Mouse (Mus musculus): Measurements from ENCODE around the gene Ppil1.
"Not testable (repeated sequence)": the region's sequence is repeated elsewhere in the genome, so short reads cannot be mapped to it uniquely, and the experiment has no call there.

The Ppil1 gene

GRCm38 (mm10) chr17:29281541-29281940, 17.6 kb upstream of the Ppil1 start:
- no peak for DNase-seq (ENCODE audit: low spot score)

- DNase-seq (ENCODE audit: low spot score) = no peak
These were observed 16.4 kb upstream of the Ppil1 start for GRCm38 (mm10) chr17:29280422-29280821.

- no peak for DNase-seq (ENCODE audit: low spot score)
These were observed 9.9 kb upstream of the Ppil1 start for GRCm38 (mm10) chr17:29273889-29274288.

DNA sequence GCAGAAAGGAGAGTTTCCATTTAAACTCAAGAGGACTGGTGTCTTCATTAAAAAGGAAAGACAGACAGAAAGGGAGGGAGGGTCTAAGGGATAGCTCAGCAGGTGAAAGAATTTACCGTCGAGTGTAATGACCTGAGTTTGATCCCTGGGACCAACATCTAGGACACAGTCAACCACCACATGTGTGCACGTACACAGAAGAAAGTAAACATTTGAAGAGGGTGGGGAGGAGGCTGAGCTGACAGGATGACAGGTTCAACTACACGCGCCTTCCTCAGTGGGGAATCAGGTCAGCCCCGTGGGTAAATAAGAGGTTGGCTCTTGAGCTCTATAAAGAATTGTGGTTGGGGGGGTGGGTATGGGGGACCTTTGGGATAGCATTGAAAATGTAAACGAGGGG, 9.2 kb upstream of the Ppil1 start:
- no peak for DNase-seq (ENCODE audit: low spot score)

DNA sequence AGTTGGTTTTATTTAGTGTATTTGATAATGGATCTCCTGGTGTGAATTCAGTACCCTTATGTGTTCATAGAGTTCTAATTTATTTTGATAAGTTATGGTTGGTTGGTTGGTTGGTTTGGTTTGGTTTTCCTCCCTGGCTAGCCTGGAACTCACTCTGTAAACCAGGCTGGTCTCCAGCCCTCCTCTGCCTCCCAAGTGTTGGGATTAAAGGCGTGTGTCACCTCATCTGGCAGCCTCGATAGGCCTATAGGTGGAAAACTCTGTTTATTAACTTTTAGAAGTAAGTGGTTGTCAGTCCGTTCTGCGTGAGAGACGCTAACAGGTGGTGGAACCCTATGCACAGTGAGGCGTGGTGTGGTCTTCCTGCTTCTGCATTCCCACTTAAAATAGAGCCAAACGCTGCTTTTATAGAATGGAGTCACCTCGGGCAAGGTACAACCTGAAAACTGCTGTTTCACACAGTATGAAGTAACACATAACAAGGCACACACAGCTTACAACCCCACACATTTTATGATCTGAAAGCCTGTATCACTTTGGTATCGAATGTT, 6.2 kb upstream of the Ppil1 start:
- no peak for DNase-seq (ENCODE audit: low spot score)

DNA sequence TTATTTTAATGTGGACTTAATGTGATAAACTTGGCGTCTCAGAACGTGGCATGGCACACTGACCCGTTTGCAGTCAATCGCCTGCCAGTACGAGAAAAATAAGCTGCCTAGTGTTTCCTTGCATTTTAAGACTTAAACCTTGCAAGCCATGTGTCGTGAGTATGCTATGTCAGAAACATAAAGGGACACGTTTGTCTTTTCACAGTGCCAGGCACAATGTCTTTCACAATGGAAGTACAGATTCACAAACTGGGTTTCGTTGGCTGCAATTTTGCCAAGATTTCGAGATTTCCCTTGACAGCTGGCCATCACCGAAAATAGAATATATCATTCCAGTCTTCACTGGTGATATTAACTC, 5.3 kb upstream of the Ppil1 start:
- DNase-seq (ENCODE audit: low spot score) = no peak

- DNase-seq (ENCODE audit: low spot score) = peak; percentile 93
These were observed 4.8 kb upstream of the Ppil1 start, which contains the start of gene BC004004 for GRCm38 (mm10) chr17:29268682-29269348. TSS of gene BC004004 (plus strand) at chr17:29268788.

DNA sequence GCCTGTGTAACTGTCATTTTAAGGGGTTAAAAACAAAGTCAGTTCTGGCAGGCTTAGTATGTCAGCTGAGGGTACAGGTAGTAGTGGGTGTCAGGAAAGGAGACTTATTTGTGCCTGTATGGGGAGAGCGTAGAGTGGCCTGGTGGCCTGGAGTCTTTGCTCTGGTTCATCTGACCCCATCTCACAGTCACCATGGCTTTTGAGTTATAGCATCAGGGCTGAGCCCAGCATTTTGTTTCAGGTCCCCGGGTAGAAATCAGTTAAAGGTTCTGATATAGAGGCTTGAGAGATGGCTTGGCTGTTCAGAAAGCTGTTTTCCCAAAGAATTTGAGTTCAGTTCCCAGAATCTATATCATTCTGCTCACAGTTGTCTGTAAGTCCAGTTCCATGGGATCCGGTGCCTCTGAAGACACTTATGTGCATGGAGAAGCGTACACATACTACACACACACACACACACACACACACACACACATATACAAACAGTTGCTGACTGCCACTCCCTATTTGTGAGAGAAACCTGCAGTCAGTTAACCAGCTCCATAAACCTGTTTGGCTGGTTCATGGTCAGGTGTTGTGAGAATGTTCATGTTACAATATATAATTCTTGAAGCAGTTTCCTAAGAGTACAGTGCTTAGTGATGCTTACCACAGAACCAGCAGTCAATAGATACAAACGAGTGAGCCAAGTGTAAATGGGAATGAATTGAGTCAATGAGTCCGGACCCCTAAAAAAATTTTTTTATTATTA, 4.1 kb upstream of the Ppil1 start:
- no peak for DNase-seq (ENCODE audit: low spot score)

DNA sequence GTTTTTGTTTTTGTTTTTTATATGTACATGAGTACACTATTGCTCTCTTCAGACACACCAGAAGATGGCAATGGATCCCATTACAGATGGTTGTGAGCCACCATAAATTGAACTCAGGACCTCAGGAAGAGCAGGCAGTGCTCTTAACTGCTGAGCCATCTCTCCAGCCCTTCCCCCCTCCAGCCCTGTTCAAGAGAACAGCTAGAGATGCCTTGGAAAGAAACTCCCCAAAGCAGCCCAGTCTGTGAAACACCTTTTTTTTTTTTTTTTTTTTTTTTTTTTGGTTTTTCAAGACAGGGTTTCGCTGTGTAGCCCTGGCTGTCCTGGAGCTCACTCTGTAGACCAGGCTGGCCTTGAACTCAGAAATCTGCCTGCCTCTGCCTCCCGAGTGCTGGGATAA, 3.1 kb upstream of the Ppil1 start:
- DNase-seq (ENCODE audit: low spot score) = not testable (repeated sequence)

DNA sequence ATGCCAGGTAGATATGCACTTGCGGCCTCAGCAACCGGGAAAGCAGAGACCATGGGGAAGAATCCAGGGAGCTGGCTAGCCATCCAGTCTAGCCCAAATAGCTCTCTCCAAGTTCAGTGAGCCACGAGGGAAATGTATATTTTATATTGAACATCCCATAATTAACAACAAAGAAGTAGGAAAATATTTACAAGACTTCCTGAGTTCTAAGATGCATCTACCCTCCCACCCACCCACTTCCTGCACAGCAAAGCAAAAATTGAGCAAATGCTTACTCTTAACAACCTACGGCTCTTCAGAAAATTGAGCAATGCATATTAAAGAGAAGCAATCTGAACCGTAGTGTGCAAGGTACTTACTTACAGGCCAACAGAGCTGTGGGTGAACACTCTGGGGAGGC, 774 bp upstream of the Ppil1 start:
- DNase-seq (ENCODE audit: low spot score) = no peak

GRCm38 (mm10) chr17:29263417-29263816, 569 bp downstream of the Ppil1 start:
- DNase-seq (ENCODE audit: low spot score) = no peak

DNA sequence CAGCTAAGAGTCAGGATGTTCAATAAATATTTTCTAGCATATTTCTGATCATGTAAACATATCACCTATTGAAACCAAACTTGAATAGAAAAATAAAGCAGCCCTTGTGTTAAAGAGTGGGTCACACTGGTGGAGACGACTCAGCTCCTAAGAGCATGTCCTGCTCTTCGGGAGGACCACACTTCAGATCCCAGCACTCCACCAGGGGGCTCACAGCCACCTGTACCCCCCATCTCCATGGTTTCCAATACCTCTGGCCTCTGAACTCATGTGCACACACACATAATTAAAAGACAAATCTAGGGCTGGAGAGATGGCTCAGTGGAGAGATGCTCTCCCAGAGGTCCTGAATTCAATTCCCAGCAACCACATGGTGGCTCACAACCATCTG, 1.7 kb downstream of the Ppil1 start:
- DNase-seq (ENCODE audit: low spot score) = no peak

DNA sequence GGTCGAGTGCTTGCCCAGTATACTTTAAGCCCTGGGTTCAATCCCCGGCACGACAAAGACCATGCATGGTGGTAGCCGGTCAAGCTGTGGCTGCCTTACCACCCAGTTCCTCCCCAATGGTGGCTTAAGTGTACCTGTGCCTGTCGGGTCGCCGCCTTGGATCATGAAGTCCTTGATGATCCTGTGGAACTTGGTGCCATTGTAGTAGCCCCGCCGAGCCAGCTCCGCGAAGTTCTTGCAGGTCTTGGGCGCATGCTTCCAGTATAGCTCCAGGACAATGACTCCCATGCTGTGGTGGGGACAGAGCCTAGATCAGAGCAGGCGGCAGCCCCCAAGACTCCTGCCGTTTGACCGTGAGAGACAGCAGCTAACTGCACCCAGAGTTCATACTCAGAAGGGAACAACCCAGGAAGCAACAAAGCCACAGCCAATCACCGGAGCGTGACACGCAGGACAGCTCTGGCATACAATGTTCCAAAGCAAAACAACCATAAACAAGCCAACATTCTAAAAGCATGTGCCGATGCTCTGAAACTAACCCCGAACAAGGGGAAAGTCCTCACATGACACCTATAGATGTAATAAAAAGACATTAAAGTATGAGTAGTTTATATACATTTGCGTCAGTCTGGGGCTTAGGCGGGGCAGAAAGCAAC, 2.3 kb downstream of the Ppil1 start:
- DNase-seq (ENCODE audit: low spot score) = no peak

DNA sequence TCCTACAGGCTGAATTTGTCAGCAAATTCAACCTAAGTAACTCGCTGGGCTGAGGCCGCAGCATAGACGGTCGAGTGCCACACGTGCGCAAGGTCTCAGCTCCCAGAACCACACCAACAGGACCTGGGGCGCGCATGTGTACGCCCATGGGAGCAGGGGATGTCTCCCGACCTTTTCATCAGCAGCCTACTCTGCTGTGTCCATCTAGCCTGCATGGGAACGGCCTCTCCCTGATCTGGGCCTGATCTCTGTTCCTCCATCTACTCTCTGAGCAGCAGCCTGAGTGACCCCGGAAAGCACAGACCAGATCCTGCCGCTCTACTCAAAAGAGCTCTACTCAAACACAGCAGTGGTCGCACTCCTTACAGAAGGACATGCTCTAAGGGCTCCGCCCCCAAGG, 3.5 kb downstream of the Ppil1 start:
- DNase-seq (ENCODE audit: low spot score) = no peak

GRCm38 (mm10) chr17:29259489-29259888, 4.5 kb downstream of the Ppil1 start:
- no peak for DNase-seq (ENCODE audit: low spot score)

GRCm38 (mm10) chr17:29258921-29259320, 5.1 kb downstream of the Ppil1 start:
- no peak for DNase-seq (ENCODE audit: low spot score)

- no peak for DNase-seq (ENCODE audit: low spot score)
These were observed 5.9 kb downstream of the Ppil1 start for GRCm38 (mm10) chr17:29258025-29258558.

DNA sequence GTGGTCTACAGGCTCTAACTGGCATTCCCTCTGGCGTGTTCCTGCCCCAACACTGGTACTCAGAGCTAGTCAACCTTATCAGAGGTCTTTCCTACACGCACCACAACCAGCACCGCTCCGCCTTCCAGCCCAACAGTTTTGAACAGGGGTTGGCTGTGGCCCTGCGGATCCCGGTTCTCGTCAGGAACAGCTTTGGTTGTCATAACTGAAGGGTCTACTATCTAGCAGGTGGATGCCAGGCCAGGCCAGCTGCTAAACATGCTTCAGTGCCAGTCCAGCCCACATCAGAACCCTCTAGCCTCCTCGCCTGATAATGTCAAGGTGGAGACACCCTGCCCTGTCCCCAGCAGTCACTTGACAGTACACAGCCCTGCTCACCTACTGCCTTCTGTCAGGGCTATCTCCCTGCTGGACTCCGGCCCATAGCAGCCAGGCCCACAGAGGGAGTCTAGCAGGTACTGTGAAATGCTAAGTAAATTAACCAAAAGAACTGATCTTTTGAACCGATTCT, 6.9 kb downstream of the Ppil1 start:
- DNase-seq (ENCODE audit: low spot score) = no peak

DNA sequence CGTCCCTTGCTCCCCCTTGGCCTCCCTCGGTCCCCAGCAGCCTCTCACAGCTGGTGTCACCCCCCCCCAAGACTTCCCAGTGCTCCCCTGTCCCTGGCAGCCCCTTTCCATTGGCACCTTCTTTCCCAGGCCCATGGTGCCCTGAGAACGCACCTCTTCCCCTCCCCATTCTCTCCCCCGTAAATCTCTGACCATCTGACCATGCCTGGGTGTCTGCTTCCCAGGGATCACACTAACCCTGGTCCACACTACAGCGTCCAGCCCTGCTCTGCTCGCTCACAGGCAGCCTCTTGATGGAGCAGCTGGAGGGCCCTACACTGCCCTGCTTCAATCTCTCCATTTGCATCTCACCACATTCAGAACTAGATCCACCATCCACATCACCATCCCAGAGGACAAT, 7.5 kb downstream of the Ppil1 start:
- no peak for DNase-seq (ENCODE audit: low spot score)

GRCm38 (mm10) chr17:29254784-29255183, 9.2 kb downstream of the Ppil1 start:
- not testable (repeated sequence) for DNase-seq (ENCODE audit: low spot score)

DNA sequence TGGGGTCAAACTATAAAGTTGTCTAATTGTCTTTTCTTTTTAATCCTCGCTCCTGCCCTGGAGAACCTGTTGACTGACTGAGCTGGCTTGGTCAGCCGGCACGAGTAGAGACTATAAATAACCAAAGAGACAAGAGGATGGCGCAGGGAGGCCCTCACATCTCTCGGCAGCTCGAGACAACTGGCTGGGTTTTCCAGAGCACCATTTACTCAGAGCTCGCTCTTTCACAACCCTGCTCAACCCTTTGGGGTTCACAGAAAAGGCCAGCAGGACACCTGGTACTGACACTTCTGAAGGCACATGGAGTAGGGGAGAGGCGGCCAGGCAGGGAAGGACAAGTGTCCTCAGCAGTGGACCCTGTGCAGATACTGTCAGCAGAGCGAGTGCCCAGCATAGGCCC, 10.3 kb downstream of the Ppil1 start:
- no peak for DNase-seq (ENCODE audit: low spot score)

DNA sequence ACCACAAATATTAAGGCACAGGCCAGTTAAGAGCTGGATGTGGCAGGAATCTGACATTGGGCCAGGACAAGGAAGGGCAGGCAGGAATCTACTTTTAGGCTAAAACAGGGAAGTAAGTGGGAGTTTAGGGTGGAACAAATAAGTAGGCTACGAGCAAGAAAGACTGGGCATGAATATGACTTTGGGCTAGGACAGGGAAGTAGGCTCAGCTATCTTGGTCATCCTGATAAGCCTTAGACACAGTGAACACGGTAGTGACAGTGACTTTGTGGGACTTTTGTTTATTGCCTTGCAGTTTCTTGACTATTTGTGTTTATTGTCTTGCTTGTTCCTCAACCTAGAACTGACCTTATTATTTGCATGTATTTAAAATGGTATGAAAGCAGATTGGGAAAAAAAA, 10.8 kb downstream of the Ppil1 start:
- DNase-seq (ENCODE audit: low spot score) = no peak
